Mouse (Mus musculus) fibroblast of lung, adult 2 months (primary cell): ENCODE measurements around the gene Shank2.

Source experiments
- DNase-seq: peaks from one replicate; pipeline ENCODE4 v3.0.0-alpha.2; 2011; ENCODE audit warnings: low read depth

Shank2 gene

GRCm38 (mm10) chr7:144232132-144232706 is 230.5 kb downstream of the Shank2 start:
- no peak for DNase-seq

GRCm38 (mm10) chr7:144233479-144233878 is 231.8 kb downstream of the Shank2 start:
- DNase-seq, result peak; percentile 15

- DNase-seq, result no peak
Measured at GRCm38 (mm10) chr7:144234783-144235182, 233.1 kb downstream of the Shank2 start.

- DNase-seq, result no peak
Measured at GRCm38 (mm10) chr7:144235523-144235922, 233.8 kb downstream of the Shank2 start.

- DNase-seq, result no peak
Measured at GRCm38 (mm10) chr7:144236802-144237201, 235.1 kb downstream of the Shank2 start.

GRCm38 (mm10) chr7:144238409-144238808 is 236.7 kb downstream of the Shank2 start:
- no peak for DNase-seq

GRCm38 (mm10) chr7:144238992-144239391 is 237.3 kb downstream of the Shank2 start:
- no peak for DNase-seq

GRCm38 (mm10) chr7:144239571-144240370 is 238.0 kb downstream of the Shank2 start:
- no peak for DNase-seq

GRCm38 (mm10) chr7:144240736-144241343 is 239.1 kb downstream of the Shank2 start:
- DNase-seq, result no peak

GRCm38 (mm10) chr7:144244203-144244602 is 242.5 kb downstream of the Shank2 start:
- no peak for DNase-seq

- no peak for DNase-seq
Measured at GRCm38 (mm10) chr7:144246271-144246670, 244.5 kb downstream of the Shank2 start.

- DNase-seq, result no peak
Measured at GRCm38 (mm10) chr7:144248686-144249422, 247.1 kb downstream of the Shank2 start.

- no peak for DNase-seq
Measured at GRCm38 (mm10) chr7:144250791-144251190, 249.1 kb downstream of the Shank2 start.

- no peak for DNase-seq
Measured at GRCm38 (mm10) chr7:144251250-144251649, 249.5 kb downstream of the Shank2 start.

- DNase-seq, result no peak
Measured at GRCm38 (mm10) chr7:144254674-144255246, 253.0 kb downstream of the Shank2 start.

- no peak for DNase-seq
Measured at GRCm38 (mm10) chr7:144257821-144258220, 256.1 kb downstream of the Shank2 start.

GRCm38 (mm10) chr7:144258332-144258731 is 256.6 kb downstream of the Shank2 start:
- DNase-seq, result no peak

- no peak for DNase-seq
Measured at GRCm38 (mm10) chr7:144262666-144263065, 260.9 kb downstream of the Shank2 start.

- no peak for DNase-seq
Measured at GRCm38 (mm10) chr7:144266745-144267144, 265.0 kb downstream of the Shank2 start.

GRCm38 (mm10) chr7:144268329-144268728 is 266.6 kb downstream of the Shank2 start:
- DNase-seq, result no peak

- DNase-seq, result no peak
Measured at GRCm38 (mm10) chr7:144268778-144269177, 267.1 kb downstream of the Shank2 start.

- no peak for DNase-seq
Measured at GRCm38 (mm10) chr7:144271074-144271473, 269.3 kb downstream of the Shank2 start.
